In genomic region chr8:46152064-46153031, GRCm38 (mm10) we compare ENCODE assay signal across 8 mouse cellular contexts. TPM values are rescaled to one million over a fixed set of nuclear protein-coding genes. Genes with fewer than 3 reads are reported as not detected.
A peak's percentile ranks its signal among the peaks of the same experiment; 100 is the strongest.
DNase-seq lines count a peak whose midpoint lies in the region; ATAC-seq and TF ChIP-seq lines count a peak whose summit lies in the region.

Snx25 (minus strand) TSS chr8:46152159.

- ATAC-seq in heart, embryonic 15.5 days (replicated peaks; ENCODE audit: insufficient number of reproducible peaks, insufficient read depth, low FRiP score, low read depth): peak; percentile 89
- ATAC-seq in liver, postnatal 0 days: peak; percentile 88
- ATAC-seq in neural tube, embryonic 14.5 days (ENCODE audit: low read depth): peak; percentile 86

- no peak for TF ChIP-seq EP300 in liver, postnatal 0 days (IDR thresholded peaks at IDR 0.05; ENCODE audit: low read depth)

- peak within 1 kb of the TSS; percentile 92 for H3K4me2 ChIP-seq in heart, embryonic 15.5 days
- peak within 1 kb of the TSS; percentile 100 for H3K4me2 ChIP-seq in liver, postnatal 0 days (ENCODE audit: low read depth, low read length)
- H3K4me2 ChIP-seq in neural tube, embryonic 14.5 days (ENCODE audit: low read depth, low read length): peak within 1 kb of the TSS; percentile 93

- no peaks in the 10 kb centered on the region for H3K36me3 ChIP-seq in forebrain, embryonic 10.5 days (replicated peaks)
- no peaks in the 10 kb centered on the region for H3K36me3 ChIP-seq in heart, embryonic 15.5 days
- H3K36me3 ChIP-seq in liver, postnatal 0 days (replicated peaks; ENCODE audit: insufficient read depth, low read length): no peaks in the 10 kb centered on the region
- H3K36me3 ChIP-seq in neural tube, embryonic 14.5 days (ENCODE audit: control insufficient read depth, insufficient read depth, low read length): no peaks in the 10 kb centered on the region
- no peaks in the 10 kb centered on the region; the same call in 1 of the 2 replicates for H3K36me3 ChIP-seq in testis, adult 2 months (ENCODE audit: control insufficient read depth, insufficient read depth, low read length)

- WGBS in forebrain, embryonic 10.5 days: 3% methylated on average over 87 of the region's 103 CpGs
- 3% methylated on average over 84 of the region's 103 CpGs for WGBS in heart, embryonic 15.5 days
- 5% methylated on average over 24 of the region's 103 CpGs for WGBS in liver, postnatal 0 days (ENCODE audit: insufficient replicate concordance)
- WGBS in neural tube, embryonic 14.5 days: 3% methylated on average over 54 of the region's 103 CpGs

- peaks cover 47% of the 10 kb centered on the region for H3K27me3 ChIP-seq in forebrain, embryonic 10.5 days (ENCODE audit: poor library complexity, severe bottlenecking)
- peaks cover 7% of the 10 kb centered on the region; the same call in 1 of the 2 replicates for H3K27me3 ChIP-seq in heart, embryonic 15.5 days
- peaks cover 3% of the 10 kb centered on the region; the same call in 1 of the 2 replicates for H3K27me3 ChIP-seq in liver, postnatal 0 days (ENCODE audit: insufficient read depth, low read length)
- no peaks in the 10 kb centered on the region for H3K27me3 ChIP-seq in neural tube, embryonic 14.5 days (ENCODE audit: control insufficient read depth, insufficient read depth, low read length)
- H3K27me3 ChIP-seq in testis, adult 2 months (ENCODE audit: control insufficient read depth, insufficient read depth, low read length): no peaks in the 10 kb centered on the region

- H3K9ac ChIP-seq in heart, embryonic 15.5 days: peak within 1 kb of the TSS; percentile 85
- H3K9ac ChIP-seq in liver, postnatal 0 days (replicated peaks): peak within 1 kb of the TSS; percentile 77
- peak within 1 kb of the TSS; percentile 88 for H3K9ac ChIP-seq in neural tube, embryonic 14.5 days (replicated peaks; ENCODE audit: low read depth, low read length)

- peak within 1 kb of the TSS; percentile 83 for H3K4me3 ChIP-seq in forebrain, embryonic 10.5 days
- H3K4me3 ChIP-seq in heart, embryonic 15.5 days: peak within 1 kb of the TSS; percentile 82
- peak within 1 kb of the TSS; percentile 84 for H3K4me3 ChIP-seq in liver, postnatal 0 days (ENCODE audit: low read depth, low read length)
- H3K4me3 ChIP-seq in neural tube, embryonic 14.5 days (ENCODE audit: low read depth, low read length): peak within 1 kb of the TSS; percentile 84
- H3K4me3 ChIP-seq in testis, adult 2 months (ENCODE audit: control insufficient read depth, low read depth, low read length): peak within 1 kb of the TSS; percentile 92

- H3K27ac ChIP-seq in forebrain, embryonic 10.5 days: peak within 1 kb of the TSS; percentile 85
- peak within 1 kb of the TSS; percentile 63 for H3K27ac ChIP-seq in heart, embryonic 15.5 days
- H3K27ac ChIP-seq in liver, postnatal 0 days (ENCODE audit: low read depth): peak within 1 kb of the TSS; percentile 57
- peak within 1 kb of the TSS; percentile 74 for H3K27ac ChIP-seq in neural tube, embryonic 14.5 days (ENCODE audit: low read depth, low read length)
- peak within 1 kb of the TSS; percentile 66 for H3K27ac ChIP-seq in testis, adult 2 months (ENCODE audit: control insufficient read depth, insufficient read depth, low read depth, low read length)

- no peak for TF ChIP-seq CTCF in liver, postnatal 0 days (IDR thresholded peaks at IDR 0.05; ENCODE audit: low read depth)
- TF ChIP-seq CTCF in testis, adult 2 months (IDR thresholded peaks at IDR 0.05; ENCODE audit: control insufficient read depth, insufficient read depth, insufficient replicate concordance, low read depth, low read length): no peak

- no peaks in the 10 kb centered on the region for H3K9me3 ChIP-seq in forebrain, embryonic 10.5 days
- H3K9me3 ChIP-seq in heart, embryonic 15.5 days (replicated peaks): no peaks in the 10 kb centered on the region
- H3K9me3 ChIP-seq in liver, postnatal 0 days (ENCODE audit: low read length): no peaks in the 10 kb centered on the region
- H3K9me3 ChIP-seq in neural tube, embryonic 14.5 days (ENCODE audit: control insufficient read depth, low read length): no peaks in the 10 kb centered on the region

- TF ChIP-seq POLR2A in testis, adult 2 months (IDR thresholded peaks at IDR 0.05; ENCODE audit: control insufficient read depth, low read depth, low read length): peak; percentile 32; the same call in 1 of the 2 replicates

- DNase-seq in CD8-positive naive resting alpha-beta T cell, adult 2 months (ENCODE audit: low read depth in 2 of 2, low spot score in 2 of 2): peak; percentile 81 to 86
- DNase-seq in c-Kit-negative CD71-positive TER-119-positive erythroid progenitor cells, embryonic 14.5 days (ENCODE audit: low read depth, low spot score): peak; percentile 44
- peak; percentile 82 for DNase-seq in forebrain, embryonic 10.5 days (ENCODE audit: extremely low spot score, low spot score)
- DNase-seq in kidney, postnatal 25 days: peak; percentile 93 to 95
- peak; percentile 92 for DNase-seq in liver, postnatal 0 days

- peaks cover 18% of the 10 kb centered on the region for H3K4me1 ChIP-seq in forebrain, embryonic 10.5 days
- H3K4me1 ChIP-seq in heart, embryonic 15.5 days (replicated peaks): peaks cover 13% of the 10 kb centered on the region
- peaks cover 16% of the 10 kb centered on the region for H3K4me1 ChIP-seq in liver, postnatal 0 days (ENCODE audit: insufficient read depth)
- peaks cover 8% of the 10 kb centered on the region; the same call in 1 of the 2 replicates for H3K4me1 ChIP-seq in neural tube, embryonic 14.5 days (ENCODE audit: control insufficient read depth, insufficient read depth, low read length)
- no peaks in the 10 kb centered on the region; the same call in 1 of the 2 replicates for H3K4me1 ChIP-seq in testis, adult 2 months (ENCODE audit: control insufficient read depth, insufficient read depth, low read length)

RNA-seq across cellular contexts. Expression of gene Snx25, which starts in this region (rescaled TPM):
- polyA plus RNA-seq in forebrain, embryonic 10.5 days (2016; fragmentation: Nextera tagmentation; extraction: Ambion mirVana): 2.6 and 2.7 TPM in 2 replicates
- polyA plus RNA-seq in heart, embryonic 15.5 days (2015; fragmentation: Nextera tagmentation; extraction: Ambion mirVana): 3.1 and 4.3 TPM in 2 replicates
- 3.7 and 4.2 TPM in 2 replicates for polyA plus RNA-seq in liver, postnatal 0 days (2015; fragmentation: Nextera tagmentation; extraction: Ambion mirVana)
- 15.6 and 17.4 TPM in 2 replicates for polyA plus RNA-seq in neural tube, embryonic 14.5 days (2014; fragmentation: Nextera tagmentation; extraction: Ambion mirVana)
- polyA plus RNA-seq in testis, adult 2 months (2012; rRNA removed): 14.9 and 16.2 TPM in 2 replicates

Comparison
In these comparisons a context has a peak if more than half of its experiments do, and no peak if none do; other contexts are left out.
1. Peak in every context shown above with its lines: DNase-seq, ATAC-seq, H3K4me3 ChIP-seq and H3K27ac ChIP-seq.
2. DNase-seq: peak in every context shown above with its lines; median percentile 94 in kidney, postnatal 25 days; 92 in liver, postnatal 0 days; 84 in CD8-positive naive resting alpha-beta T cell, adult 2 months; 82 in forebrain, embryonic 10.5 days; 44 in c-Kit-negative CD71-positive TER-119-positive erythroid progenitor cells, embryonic 14.5 days.